Mouse (Mus musculus) heart, embryonic 15.5 days (tissue): ENCODE measurements around the gene Vkorc1l1. TPM values are rescaled to one million over a fixed set of nuclear protein-coding genes. Genes with fewer than 3 reads are reported as not detected.

Source experiments
- ATAC-seq: fragments of 200-750 bp; cut with Nextera tagmentation; replicated peaks from 2 replicates; pipeline ENCODE4 v1.8.0; 2017; ENCODE audit warnings: low read depth, moderate TSS enrichment; ENCODE audit not compliant: insufficient number of reproducible peaks, insufficient read depth, low FRiP score
- H3K27ac ChIP-seq: fragments of 300-500 bp; sonication (generic); 2 replicates; pipeline ENCODE4 v1.5.1; 2015; ENCODE audit warnings: mild to moderate bottlenecking, inconsistent platforms
- H3K27me3 ChIP-seq: fragments of 300-500 bp; sonication (generic); 2 replicates; pipeline ENCODE4 v1.6.1; 2015; ENCODE audit warnings: inconsistent platforms
- H3K36me3 ChIP-seq: fragments of 300-500 bp; sonication (generic); 2 replicates; pipeline ENCODE4 v1.6.1; 2015; ENCODE audit warnings: mild to moderate bottlenecking, inconsistent platforms
- H3K4me1 ChIP-seq: fragments of 300-500 bp; sonication (generic); replicated peaks from 2 replicates; pipeline ENCODE4 v1.6.1; 2015; ENCODE audit warnings: inconsistent platforms
- H3K4me2 ChIP-seq: fragments of 300-500 bp; sonication (generic); 2 replicates; pipeline ENCODE4 v1.6.1; 2015; ENCODE audit warnings: inconsistent platforms, mild to moderate bottlenecking, moderate library complexity
- H3K4me3 ChIP-seq: fragments of 300-500 bp; sonication (generic); 2 replicates; pipeline ENCODE4 v1.5.1; 2015; ENCODE audit warnings: mild to moderate bottlenecking, inconsistent platforms
- H3K9ac ChIP-seq: fragments of 300-500 bp; sonication (generic); 2 replicates; pipeline ENCODE4 v1.6.1; 2015; ENCODE audit warnings: mild to moderate bottlenecking, inconsistent platforms
- H3K9me3 ChIP-seq: fragments of 300-500 bp; sonication (generic); replicated peaks from 2 replicates; pipeline ENCODE4 v1.6.1; 2016; ENCODE audit warnings: inconsistent platforms
- WGBS: fragments of 180-500 bp; shearing (Covaris S2); methylation state at CpG from one replicate; pipeline ENCODE4 v1.1.7; 2015; ENCODE audit warnings: mixed read lengths; 5-methylcytosine and 5-hydroxymethylcytosine counted together
- polyA plus RNA-seq: library from polyadenylated mRNA; unstranded; fragments of >200 nt; fragmentation: Nextera tagmentation; extraction: Ambion mirVana; gene quantifications from 2 replicates; pipeline ENCODE4 v1.2.1, GENCODE M21; 2015

Gene Vkorc1l1
- polyA plus RNA-seq, 1 experiment from 2014 or later: 14.3 TPM

DNA sequence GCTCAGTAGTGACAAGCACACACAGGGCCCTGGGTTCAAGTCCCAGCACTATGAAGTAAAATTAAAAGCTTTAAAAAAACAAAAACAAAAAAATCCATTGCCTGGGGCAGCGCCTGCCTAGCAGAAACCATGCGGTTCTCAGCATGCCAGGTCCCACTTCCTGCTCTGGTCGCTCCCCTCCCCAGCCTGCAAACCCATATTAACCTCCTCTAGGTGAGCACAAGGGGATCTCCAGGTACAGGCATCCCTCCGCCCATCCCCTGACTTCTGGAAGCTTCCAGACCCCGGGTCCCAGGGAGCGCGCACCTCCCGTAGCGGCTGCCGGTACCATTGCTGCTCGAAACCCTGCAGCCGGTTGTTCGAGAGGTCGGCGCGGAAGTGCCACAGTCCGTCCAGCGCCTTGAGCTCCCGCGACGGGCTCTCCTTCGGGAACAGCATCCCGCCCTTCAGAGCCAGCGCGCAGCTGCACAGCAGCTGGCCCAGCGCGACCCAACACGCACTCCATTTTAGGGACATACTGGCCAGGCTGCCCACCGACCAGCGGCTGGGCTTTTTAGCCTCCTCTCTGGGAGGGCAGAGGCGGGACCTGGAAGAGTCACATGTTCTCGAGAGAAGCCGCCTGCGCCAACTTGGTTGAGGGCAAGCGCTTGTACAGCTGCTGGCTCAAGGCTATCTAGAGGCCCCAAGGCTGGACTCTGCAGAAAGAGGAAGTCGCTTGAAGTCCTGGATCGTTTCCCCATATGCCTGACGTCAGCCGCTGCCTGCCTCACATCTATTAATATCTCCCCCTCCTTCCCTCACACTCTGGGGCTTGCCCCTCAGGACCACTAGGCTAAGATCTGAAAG is 60.8 kb downstream of the Vkorc1l1 start, which contains the start of gene Gusb:
Gene Gusb, minus strand, starts transcription at position 749 of the 846 bp plus-strand sequence.
- H3K4me1 ChIP-seq: peaks cover 12% of the 10 kb centered on the region
- H3K9ac ChIP-seq: peak within 1 kb of the TSS; percentile 72
- H3K27ac ChIP-seq: peak within 1 kb of the TSS; percentile 85
- H3K4me3 ChIP-seq: peak within 1 kb of the TSS; percentile 77
- no peaks in the 10 kb centered on the region for H3K36me3 ChIP-seq
- WGBS: under 1% methylated on average over 39 of the region's 39 CpGs
- H3K9me3 ChIP-seq: no peaks in the 10 kb centered on the region
- ATAC-seq: peak; percentile 93
- no peaks in the 10 kb centered on the region for H3K27me3 ChIP-seq
- H3K4me2 ChIP-seq: peak within 1 kb of the TSS; percentile 85

DNA sequence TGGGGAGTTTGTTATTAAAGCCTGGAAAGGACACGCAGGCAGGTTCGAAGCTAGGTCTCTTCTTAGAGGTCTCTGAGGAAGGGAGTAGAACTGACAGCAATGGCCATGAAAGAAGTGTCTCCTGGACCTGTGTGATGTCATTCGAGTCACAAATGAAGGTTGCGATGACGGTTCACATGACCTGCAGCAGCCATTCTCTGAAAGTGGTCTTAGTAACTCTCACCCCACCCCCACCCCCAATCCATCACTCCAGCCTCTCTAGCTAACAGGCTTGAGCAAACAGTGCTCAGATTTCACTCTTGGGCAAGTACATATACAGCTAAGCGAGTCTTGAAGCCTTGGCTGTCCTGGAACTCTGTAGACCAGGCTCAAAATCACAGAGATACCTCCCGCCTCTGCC is 61.5 kb downstream of the Vkorc1l1 start:
- Histone ChIP-seq H3K27me3 (no peaks in the 10 kb centered on the region), H3K9me3 (no peaks in the 10 kb centered on the region), H3K27ac (peak overlapping the region; percentile 85), H3K36me3 (no peaks in the 10 kb centered on the region), H3K4me2 (peak overlapping the region; percentile 85), H3K4me3 (peak overlapping the region; percentile 77), H3K9ac (peak overlapping the region; percentile 72), H3K4me1 (peaks cover 12% of the 10 kb centered on the region)
- no peak for ATAC-seq
- 40% methylated on average over 7 of the region's 7 CpGs for WGBS

DNA sequence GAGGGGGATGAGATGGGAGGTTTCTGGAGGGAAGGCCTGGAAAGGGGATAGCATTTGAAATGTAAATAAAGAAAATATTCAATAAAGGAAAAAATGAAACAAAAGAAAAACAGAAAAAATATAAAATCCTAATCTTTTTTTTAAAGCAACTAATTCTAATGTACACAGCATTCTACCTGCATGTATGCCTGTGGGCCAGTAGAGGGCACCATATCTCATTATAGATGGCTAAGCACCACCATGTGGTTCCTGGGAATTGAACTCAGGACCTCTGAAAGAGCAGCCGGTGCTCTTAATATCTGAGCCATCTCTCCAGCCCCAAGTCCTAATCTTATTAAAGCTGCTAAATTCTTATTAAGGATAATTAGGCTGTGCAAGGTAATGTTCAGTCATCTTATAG is 65.6 kb downstream of the Vkorc1l1 start:
- Histone ChIP-seq H3K27me3 (no peaks in the 10 kb centered on the region), H3K36me3 (peaks cover 11% of the 10 kb centered on the region), H3K27ac (no peak overlapping the region), H3K4me2 (no peak overlapping the region), H3K9me3 (no peaks in the 10 kb centered on the region), H3K4me1 (peaks cover 7% of the 10 kb centered on the region), H3K9ac (no peak overlapping the region), H3K4me3 (no peak overlapping the region)
- WGBS: 79% methylated on average over 1 of the region's 1 CpGs
- ATAC-seq: no peak

DNA sequence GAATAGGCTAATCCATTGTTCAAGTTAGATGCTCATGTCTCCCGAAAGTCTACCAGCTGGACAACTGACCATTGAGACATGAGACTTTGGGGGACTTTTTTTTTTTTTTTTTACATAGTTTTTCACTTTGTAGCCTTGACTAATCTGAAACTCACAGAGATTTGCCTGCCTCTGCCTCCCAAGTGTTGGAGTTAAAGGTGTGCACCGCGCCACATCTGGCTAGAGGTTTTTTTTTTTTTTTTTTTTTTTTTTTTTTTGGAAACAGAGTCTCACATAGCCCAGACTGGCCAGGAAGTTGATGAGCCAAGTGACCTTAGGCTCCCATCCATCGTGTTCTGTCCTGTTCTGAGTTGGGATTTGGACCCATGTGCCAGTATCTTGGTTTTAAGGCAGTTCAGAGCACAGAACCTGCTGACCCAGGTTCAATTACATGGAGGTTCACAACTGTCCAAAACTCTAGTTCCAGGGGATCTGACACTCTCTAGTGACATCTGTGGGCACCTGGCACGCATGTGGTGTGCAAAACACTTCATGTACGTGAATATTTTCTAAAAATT is 66.3 kb downstream of the Vkorc1l1 start:
- no peaks in the 10 kb centered on the region for H3K9me3 ChIP-seq
- H3K4me3 ChIP-seq: no peak overlapping the region
- no peak overlapping the region for H3K27ac ChIP-seq
- no peak for ATAC-seq
- H3K36me3 ChIP-seq: peaks cover 11% of the 10 kb centered on the region
- 79% methylated on average over 6 of the region's 6 CpGs for WGBS
- no peak overlapping the region for H3K9ac ChIP-seq
- H3K4me1 ChIP-seq: peaks cover 4% of the 10 kb centered on the region
- H3K27me3 ChIP-seq: no peaks in the 10 kb centered on the region
- no peak overlapping the region for H3K4me2 ChIP-seq

DNA sequence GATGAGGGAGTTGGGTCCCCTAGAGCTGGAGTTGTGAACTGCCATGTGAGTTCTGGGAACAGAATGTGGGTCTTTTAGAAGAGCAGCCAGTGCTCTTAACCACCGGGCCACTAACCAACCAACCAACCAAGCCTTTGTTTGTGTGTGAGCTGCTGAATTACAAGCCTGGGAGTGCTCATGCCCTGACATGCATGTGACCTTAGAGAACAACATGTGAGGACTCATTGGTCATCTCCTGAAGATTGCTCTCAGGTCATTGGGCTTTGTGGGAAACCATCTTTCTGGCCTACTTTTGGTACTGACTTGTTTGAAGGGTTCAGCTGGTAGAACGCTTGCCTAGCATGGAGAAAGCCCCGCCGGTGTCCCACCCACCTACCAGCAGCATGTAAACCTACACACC is 68.0 kb downstream of the Vkorc1l1 start:
- H3K36me3 ChIP-seq: peaks cover 11% of the 10 kb centered on the region
- H3K4me1 ChIP-seq: no peaks in the 10 kb centered on the region
- H3K27ac ChIP-seq: no peak overlapping the region
- no peak overlapping the region for H3K4me3 ChIP-seq
- no peaks in the 10 kb centered on the region for H3K27me3 ChIP-seq
- H3K9ac ChIP-seq: no peak overlapping the region
- H3K9me3 ChIP-seq: no peaks in the 10 kb centered on the region
- WGBS: 90% methylated on average over 4 of the region's 4 CpGs
- no peak for ATAC-seq
- no peak overlapping the region for H3K4me2 ChIP-seq

DNA sequence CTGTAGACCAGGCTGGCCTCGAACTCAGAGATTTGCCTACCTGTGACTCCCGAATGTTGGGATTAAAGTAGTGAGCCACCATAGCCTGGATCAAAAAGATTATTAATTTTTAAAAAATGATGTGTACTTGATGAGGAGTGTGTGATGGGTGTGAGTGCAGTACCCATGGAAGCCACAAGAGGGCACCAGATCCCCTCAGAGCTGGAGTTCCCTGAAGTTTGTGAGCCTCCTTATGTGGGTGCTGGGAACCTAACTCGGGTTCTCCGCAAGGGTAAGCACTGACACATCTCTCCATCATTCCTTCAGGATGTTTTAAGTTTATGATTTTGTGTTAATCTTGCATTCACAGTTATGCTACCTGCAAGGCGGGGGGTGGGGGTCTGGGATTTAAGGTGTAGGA is 69.2 kb downstream of the Vkorc1l1 start:
- 90% methylated on average over 5 of the region's 5 CpGs for WGBS
- H3K4me2 ChIP-seq: no peak overlapping the region
- no peak overlapping the region for H3K4me3 ChIP-seq
- no peak for ATAC-seq
- no peak overlapping the region for H3K9ac ChIP-seq
- H3K4me1 ChIP-seq: no peaks in the 10 kb centered on the region
- no peaks in the 10 kb centered on the region for H3K9me3 ChIP-seq
- no peak overlapping the region for H3K27ac ChIP-seq
- no peaks in the 10 kb centered on the region for H3K27me3 ChIP-seq
- peaks cover 11% of the 10 kb centered on the region for H3K36me3 ChIP-seq

DNA sequence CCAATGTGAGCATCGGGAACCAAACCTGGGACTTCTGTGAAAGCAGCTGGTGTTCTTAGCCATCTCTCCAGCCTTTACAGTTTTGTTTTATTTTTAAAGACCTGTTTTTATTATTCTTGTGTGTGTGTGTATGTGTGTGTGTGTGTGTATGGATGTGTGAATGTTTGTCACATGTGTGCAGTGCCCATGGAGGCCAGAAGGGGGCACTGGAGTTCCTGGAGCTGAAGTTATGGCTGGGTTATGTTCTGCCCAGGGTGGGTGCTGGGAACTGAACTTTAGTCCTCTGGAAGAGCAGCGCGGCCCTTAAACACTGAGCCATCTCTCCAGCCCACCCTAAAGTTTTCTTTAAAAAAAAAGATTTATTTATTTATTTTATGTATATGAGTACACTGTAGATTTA is 73.3 kb downstream of the Vkorc1l1 start:
- H3K36me3 ChIP-seq: peaks cover 11% of the 10 kb centered on the region
- H3K27me3 ChIP-seq: no peaks in the 10 kb centered on the region
- ATAC-seq: no peak
- peaks cover 2% of the 10 kb centered on the region; the same call in 1 of the 2 replicates for H3K4me1 ChIP-seq
- 94% methylated on average over 3 of the region's 3 CpGs for WGBS
- H3K4me2 ChIP-seq: no peak overlapping the region
- no peaks in the 10 kb centered on the region for H3K9me3 ChIP-seq
- H3K27ac ChIP-seq: no peak overlapping the region
- no peak overlapping the region for H3K4me3 ChIP-seq
- H3K9ac ChIP-seq: no peak overlapping the region

DNA sequence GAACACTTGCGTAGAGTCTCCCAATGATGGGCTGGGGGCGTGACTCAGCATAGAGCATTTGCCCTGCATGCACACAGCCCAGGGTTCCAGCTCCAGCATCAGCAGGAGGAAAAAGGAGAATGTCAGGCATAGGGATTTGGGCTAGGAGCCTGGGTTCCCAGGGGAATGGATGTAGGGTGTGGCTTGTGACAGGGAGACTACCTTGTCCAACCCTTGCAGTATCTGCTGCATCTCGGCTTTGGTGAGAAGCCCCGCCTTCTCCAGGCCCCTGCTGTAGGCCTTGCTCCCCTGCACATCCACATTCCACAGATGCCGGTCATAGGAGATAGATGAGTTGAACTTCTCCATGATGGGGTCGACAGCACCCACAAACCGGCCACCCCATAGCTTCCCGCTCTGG is 77.7 kb downstream of the Vkorc1l1 start:
- Histone ChIP-seq H3K27ac (no peak overlapping the region), H3K4me1 (peaks cover 10% of the 10 kb centered on the region), H3K9ac (no peak overlapping the region), H3K9me3 (no peaks in the 10 kb centered on the region), H3K27me3 (no peaks in the 10 kb centered on the region), H3K36me3 (no peaks in the 10 kb centered on the region), H3K4me3 (no peak overlapping the region), H3K4me2 (no peak overlapping the region)
- ATAC-seq: no peak
- WGBS: 49% methylated on average over 8 of the region's 8 CpGs

DNA sequence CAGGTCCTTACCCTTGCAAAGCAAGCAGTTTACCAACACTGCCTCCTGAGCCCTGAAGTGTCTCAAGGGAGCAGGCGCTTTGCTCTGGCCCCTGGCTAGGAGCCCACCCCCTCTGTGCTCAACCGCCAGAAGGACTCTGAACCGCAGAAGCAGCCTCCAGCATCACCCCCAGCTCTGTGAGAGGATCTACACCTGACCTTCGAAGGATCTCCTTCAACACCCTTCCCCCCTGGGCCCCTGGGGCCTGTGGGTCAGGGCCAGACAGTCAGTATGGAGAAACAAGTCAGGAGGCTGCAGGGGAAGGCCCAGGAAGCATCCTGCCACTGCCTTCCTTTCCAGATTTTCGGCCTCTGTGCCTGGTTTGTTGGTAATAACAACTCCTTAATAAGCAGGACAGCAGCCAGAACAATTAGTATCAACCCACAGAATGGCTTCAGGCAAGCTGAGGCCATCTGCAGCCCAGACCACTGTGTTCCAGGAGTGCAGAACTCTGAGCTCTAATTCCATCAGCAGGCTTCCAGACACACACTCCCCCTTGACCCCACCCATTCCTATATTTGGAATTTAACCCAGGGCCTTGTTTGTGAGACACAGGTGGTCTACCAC is 79.7 kb downstream of the Vkorc1l1 start:
- no peaks in the 10 kb centered on the region for H3K27me3 ChIP-seq
- WGBS: 52% methylated on average over 5 of the region's 5 CpGs
- no peak overlapping the region for H3K27ac ChIP-seq
- no peak for ATAC-seq
- H3K4me3 ChIP-seq: no peak overlapping the region
- no peak overlapping the region for H3K9ac ChIP-seq
- H3K4me1 ChIP-seq: peaks cover 12% of the 10 kb centered on the region
- no peaks in the 10 kb centered on the region for H3K36me3 ChIP-seq
- no peak overlapping the region for H3K4me2 ChIP-seq
- H3K9me3 ChIP-seq: no peaks in the 10 kb centered on the region

DNA sequence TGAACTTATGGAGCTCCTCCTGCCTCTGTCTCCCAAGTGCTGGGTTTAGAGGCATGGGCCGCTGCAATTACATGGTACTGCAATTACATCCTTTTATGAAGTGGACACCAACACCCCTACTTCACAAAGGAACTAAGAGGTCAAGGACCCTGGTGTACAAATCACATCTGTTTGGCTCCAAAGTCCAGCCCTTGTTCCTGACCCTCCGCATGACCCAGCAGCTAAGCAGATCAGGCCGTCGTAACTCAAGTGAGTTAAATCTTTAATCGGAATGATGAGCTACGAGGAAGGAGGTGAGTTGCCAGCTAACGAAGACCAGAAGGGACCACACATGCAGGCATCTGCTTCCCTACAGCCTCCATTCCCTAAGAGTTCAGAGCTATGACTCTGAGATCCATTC is 80.6 kb downstream of the Vkorc1l1 start:
- H3K9ac ChIP-seq: no peak overlapping the region

DNA sequence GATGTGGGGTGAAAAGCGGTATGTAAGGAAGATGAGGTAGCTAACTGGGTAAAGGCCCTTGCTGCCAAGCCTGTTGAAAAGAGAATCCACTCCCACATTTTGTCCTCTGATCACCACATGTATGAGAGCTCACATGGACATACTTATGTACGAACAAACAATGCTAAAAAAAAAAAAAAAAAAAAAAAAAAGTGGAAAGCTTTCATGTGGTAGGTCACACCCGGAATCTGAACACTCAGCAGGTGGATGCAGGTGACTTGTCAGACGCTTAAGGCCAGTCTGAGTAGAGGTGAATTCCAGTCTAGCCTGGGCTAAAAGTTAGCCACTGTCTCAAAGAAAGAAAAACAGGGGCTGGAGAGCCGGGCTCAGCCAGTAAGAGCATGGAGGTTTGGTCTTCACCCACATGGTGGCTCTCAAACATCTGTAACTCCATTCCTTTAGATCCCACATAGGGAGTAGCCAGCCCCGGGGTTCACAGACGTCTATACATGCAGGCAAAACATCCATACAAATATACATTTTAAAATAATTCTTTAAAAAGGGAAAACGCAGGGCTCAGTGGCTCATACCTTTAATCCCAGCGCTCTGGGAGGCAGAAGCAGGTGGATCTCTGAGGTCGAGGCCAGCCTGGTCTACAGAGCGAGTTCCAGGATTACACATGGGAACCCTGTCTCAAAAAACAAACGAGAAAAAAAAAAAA is 81.4 kb downstream of the Vkorc1l1 start:
- Histone ChIP-seq H3K4me2 (peak overlapping the region; percentile 92), H3K4me1 (peaks cover 12% of the 10 kb centered on the region), H3K4me3 (peak overlapping the region; percentile 73), H3K36me3 (no peaks in the 10 kb centered on the region), H3K27me3 (peaks cover 7% of the 10 kb centered on the region; the same call in 1 of the 2 replicates), H3K27ac (no peak overlapping the region), H3K9me3 (no peaks in the 10 kb centered on the region), H3K9ac (no peak overlapping the region)
- 38% methylated on average over 12 of the region's 12 CpGs for WGBS
- no peak for ATAC-seq

More for the DNA sequence above, 80.6 kb downstream of the Vkorc1l1 start:
- Histone ChIP-seq H3K36me3 (no peaks in the 10 kb centered on the region), H3K4me1 (peaks cover 12% of the 10 kb centered on the region), H3K4me3 (no peak overlapping the region), H3K4me2 (no peak overlapping the region), H3K9me3 (no peaks in the 10 kb centered on the region), H3K27me3 (peaks cover 4% of the 10 kb centered on the region; the same call in 1 of the 2 replicates), H3K27ac (no peak overlapping the region)
- no peak for ATAC-seq
- 86% methylated on average over 7 of the region's 7 CpGs for WGBS
